Mouse (Mus musculus) kidney, adult 18-20 months (tissue): ENCODE results near the gene Bend5.

Source experiments
- DNase-seq: peaks from one replicate; pipeline ENCODE4 v3.0.0; 2021

The Bend5 gene

DNA sequence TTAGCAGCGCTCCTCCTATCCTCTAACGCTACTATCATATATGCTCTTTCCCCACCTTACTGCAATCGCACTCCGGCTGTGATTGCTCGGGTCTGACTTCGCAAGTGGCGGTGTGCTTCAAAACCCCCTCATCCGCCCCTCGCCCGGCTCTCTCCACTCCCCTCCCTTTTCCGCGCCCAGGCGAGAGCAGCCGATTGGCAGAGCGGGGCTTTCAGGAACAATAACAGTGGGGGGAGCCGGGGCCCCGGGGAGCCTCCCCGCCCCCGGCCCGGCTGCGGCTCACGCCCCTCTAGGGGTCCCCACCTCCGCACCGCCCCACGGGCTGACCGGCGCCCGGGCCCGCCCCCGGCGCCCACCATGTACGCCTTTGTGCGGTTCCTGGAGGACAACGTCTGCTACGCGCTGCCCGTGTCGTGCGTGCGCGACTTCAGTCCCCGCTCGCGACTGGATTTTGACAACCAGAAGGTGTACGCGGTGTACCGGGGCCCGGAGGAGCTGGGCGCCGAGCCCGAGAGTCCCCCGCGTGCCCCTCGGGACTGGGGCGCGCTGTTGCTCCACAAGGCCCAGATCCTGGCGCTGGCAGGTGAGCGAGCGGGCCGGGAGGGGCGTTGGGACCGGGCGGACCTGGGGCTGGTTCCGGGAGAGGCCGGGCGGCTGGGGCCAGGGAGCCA is at the start of gene Bend5:
Gene Bend5 (plus strand): TSS at position 189 of the 671 bp plus-strand sequence.
- DNase-seq = peak; percentile 78

DNA sequence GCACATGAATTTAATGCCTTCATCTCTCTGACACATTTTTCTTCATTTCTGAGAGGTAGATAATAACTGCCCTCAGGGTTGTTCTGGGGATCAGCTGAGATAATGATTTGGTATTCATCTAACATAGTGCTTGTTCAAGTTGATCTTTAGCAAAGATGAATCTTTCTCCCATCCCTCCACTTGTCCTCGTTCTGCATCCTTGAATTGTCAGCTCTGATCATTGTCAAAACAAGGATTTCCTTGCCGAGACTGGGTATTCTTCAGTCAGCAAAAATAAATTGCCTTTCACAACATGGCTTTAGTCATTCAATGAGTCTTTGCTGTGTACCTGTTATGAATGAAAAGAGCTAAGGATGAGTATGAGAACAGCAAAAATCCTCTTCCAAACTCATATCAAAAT is 47.0 kb upstream of the Bend5 start:
- DNase-seq = no peak

DNA sequence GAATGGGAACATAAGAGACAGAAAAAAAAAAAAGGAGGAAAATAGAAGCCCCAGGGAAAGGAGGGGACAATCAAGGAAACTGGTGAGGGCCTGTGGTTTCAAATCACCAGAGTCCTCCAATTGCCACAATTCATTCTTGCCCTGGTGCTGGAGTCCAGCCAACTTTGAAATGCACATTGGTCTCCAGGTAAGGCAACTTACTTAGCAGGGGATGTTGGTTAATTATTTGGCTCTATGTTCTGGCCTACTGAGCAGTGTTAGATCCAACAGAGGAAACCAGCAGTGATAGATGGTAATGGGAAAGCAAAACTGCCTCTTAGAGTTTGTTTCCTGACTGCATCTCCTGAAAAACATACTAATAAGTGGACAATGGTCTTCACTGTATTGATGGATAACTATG is 37.6 kb upstream of the Bend5 start:
- peak; percentile 64 for DNase-seq

DNA sequence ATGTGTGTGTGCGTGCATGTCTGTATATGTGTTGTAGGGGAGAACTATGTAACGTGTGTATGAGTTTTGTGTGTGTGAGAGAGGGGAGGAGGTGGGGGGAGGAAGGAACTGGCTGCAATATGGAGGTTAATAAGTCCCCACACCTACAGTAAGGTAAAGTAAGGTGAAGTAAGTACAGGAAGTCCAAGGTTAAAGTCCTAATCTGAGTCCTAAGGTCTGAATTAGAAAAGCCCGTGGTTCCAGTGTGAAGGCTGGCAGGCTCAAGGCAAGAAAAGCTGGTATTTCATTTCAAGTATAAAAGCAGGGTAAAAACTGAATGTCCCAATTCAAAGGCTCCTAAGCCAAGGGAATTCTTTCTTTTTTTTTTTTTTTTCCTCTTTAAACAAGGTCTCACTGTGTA is 36.7 kb upstream of the Bend5 start:
- no peak for DNase-seq

DNA sequence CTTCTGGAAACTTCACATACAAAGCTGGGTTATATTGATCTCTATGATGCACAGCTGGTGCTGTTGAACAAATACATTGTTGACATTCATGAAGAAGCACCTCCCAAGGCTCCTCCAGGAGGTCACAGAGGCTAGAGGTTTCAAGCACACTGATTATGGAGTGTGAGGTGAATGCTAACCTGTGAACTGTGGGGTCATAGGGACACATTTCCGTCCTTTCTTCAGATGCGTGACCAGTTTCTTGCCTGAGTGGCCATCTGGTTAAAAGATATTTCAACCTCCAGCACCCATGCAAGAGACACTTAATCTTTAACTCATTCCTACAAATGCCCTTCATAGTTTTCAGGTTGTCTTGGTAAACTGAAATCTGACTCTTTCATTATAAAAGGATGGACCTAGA is 31.7 kb upstream of the Bend5 start:
- DNase-seq = peak; percentile 60

DNA sequence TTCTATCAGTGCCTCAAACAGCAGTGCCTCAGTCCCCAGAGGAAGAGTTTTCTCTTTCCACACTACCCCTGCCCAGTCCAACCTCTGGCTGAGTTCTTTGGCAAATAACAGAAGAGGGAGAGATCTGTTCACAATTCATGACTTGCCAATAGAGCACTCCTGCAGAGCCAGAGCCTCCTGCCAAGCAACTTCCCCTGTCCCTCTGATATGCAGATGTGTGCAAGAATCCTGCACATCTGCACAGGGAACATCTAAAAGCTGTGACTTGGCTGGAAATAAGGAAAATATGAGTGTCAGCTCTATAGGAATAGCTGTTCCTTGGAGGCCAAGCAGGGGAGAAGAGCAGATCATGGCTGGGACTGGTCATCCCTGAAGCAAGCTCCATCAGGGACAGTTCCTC is 24.1 kb upstream of the Bend5 start:
- no peak for DNase-seq

DNA sequence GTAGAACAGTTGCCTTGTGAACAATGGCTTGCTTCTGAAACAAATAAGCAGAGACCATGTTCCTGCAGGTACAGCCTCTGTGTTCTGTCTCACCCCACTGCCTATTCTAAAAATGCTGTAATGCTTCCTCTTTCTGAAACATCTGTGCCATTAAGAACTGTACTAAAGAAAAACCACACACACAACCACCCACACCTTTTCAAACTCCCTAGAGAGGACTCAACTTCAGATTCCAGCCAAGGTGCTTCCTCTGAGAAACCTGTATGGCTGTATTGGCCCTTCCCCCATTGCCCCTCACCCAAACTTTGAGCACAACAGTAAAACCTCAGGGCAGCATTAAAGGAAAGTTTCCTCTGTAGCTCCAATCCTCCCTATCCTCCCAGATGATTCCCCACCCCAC is 15.0 kb upstream of the Bend5 start:
- no peak for DNase-seq

DNA sequence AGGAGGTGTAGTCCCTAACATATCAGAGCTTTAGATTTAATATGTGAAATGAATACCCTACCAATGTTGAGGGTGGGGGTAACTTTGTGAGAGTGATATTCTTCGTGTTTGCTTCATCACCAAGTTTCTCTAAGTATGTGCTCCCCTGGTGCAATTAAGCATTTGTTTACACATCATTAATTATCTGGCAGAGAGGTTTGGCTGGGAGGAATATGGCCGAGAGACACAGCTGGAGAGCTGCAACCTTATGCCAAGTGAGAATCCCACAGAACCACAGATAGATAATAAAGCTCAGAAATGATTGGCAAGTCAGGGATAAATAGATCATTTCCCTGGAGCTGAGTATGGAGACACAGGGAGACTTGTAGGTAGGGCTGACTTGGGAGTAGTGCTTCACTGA is 14.1 kb upstream of the Bend5 start:
- DNase-seq = no peak

DNA sequence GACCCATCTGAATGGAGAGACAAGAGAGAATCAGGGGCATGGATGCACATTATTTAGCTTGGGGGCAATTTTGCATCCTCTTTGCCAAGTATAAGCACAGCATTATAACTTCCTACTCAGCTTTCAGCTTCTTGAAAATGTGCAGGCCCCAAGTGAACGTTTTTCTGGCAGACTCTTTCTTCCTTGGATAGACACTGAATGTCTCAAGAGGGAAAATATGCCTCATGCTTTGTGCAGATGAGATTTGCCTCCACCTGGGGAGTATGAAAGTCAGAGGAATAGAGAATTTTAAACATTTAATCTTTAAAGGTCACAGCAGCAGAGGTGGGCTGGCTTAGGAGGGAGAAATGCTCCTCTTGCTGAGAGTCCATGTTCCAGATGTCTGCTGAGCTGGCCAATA is 11.6 kb upstream of the Bend5 start:
- DNase-seq = no peak

DNA sequence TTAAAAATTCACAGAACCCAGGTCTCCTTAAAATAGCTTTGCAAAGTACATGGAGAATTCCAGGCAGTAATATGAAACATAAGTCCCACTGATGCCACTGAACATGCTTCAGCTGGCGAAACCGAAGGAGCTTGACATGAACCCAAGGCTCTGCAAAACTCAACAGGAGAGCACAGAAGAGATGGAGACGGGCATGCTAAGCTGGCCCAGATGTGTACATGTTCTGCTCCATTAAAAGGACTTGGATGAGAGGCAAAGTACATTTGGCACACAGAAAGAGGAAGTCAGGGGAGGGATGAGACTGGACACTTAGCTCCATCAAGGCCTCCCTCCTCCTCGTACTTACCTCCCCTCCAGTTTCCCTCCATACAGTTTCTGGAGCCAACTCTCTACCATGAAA is 4.1 kb upstream of the Bend5 start:
- peak; percentile 67 for DNase-seq

DNA sequence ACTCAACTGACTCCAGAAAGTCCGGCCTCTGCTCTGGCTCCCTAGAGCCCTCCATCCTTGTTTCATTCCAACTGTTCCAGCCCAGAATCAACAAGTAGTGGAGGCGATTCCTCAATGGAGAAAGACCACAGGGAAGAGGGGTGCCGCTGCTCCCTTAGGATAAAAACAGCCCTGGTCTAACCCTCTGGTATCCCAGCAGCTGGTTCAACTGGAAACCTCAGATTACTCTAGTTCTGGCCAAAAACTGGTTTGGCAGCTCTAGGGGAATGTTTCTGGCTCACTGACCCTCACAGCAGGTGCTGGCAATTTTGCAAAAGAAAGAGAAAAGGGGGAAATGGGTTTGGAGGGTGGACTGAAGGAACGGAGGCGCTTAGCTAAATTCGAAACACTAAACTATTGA is 407 bp upstream of the Bend5 start:
- peak; percentile 53 for DNase-seq

DNA sequence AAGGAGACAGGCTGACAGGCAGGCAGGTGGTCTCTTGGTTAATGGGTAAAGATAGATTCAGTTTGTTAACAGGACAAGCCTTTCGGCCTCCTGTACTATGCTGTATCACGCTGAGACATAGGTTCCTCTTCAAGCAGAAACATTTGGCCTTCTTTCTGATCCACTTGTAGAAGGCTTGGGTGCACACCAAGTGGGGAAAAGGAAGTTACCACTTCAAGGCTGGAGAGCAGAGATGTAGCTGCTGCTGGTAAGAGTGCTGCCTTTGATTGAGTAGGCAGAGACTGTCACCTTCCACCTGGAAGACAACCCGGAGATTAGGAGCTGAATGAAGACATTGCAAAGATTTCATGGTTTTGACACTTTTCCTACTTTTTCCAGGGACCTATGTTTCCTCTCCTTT is 1.3 kb downstream of the Bend5 start:
- DNase-seq = no peak

DNA sequence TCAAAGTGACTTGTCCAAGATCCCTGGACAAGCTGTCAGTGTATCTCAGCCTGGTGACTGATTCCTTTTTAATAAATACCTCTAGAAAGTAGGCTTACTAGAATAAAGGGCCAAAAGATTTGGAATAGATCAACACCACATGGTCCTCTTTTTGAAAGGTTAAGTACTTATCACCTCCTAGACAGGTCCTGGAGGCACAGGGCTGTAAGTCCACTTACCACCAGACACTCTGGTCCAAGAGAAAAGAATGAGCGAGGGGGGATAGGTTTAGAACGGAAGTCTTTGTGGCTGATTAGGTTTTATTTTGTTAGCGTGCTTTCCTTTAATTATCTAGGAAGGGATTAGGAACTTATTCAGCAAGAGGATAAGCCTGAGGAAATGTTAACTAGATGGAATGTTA is 1.7 kb downstream of the Bend5 start:
- no peak for DNase-seq

DNA sequence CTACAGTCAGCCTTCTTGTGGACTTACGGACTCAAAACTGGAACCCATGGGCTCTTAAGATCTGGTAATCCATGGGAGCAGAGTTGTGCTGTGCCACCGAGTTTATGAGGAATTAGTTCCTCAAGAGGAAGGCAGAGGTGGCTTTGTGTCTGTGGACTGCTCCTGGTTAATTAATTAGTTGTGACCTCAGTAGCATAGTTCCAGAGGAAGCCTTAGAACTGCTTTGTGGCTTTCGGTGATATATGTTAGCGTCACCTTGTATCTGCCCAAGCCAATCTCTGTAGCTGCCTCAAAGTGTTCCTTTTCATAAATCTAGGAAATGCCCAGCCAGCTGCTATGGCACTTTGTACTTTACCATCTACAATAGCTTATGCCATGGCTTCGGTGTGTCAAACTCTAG is 2.9 kb downstream of the Bend5 start:
- DNase-seq = no peak

DNA sequence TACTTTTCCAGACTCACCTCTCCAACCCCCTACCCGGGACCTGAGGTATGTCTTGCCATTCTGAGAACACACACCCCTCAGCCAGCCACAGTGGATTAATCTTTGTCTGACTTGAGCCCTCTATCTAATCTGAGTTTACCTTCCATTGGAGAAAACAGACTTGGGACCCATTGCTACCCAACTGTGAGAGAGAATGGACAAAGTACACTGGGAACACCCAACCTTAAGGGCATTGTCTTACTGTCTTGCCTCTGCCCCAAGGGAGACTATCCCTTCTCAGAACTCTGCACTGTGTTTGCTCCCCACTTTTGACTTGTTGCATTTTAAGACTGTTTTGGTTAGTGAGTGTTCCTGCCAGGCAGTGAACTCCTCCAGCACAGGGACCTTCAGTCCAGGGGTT is 4.7 kb downstream of the Bend5 start:
- peak; percentile 27 for DNase-seq

DNA sequence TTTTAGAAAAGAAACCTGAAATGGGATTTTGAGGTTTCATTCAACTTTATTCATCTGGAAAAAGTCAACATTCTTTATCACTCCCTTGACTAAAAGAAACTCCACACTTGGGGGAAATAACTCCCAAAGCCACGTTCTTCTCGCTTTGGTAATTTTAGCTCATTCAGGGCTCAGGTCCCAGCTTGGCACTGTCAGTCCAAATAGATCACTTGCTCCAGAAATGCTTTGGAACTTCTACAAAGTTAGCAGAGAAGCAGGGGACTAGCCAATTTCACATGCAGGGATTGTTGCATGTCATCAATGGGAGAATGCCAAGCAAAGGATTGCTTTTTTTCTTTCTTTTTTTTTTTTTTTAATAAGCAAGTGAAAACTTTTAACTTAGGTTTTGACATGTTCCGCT is 5.2 kb downstream of the Bend5 start:
- no peak for DNase-seq

DNA sequence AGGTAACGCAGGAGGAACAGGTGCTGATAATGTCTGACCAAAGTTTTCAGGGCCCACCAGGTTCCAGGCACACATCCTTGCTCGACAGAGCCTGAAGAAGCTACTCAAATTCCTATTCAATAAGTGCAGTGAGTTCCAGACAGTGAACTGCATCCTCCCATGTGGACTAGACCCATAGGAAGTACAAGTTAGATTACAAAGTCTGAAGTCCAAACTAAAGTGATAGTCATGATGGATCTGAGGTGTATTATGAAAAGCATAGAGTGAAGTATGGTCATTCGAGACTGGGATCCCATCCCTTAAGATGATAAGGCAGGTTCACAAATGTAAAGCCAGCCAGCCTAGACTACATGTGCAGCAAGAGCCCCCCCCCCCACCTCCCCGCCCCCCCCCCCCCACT is 6.1 kb downstream of the Bend5 start:
- no peak for DNase-seq

DNA sequence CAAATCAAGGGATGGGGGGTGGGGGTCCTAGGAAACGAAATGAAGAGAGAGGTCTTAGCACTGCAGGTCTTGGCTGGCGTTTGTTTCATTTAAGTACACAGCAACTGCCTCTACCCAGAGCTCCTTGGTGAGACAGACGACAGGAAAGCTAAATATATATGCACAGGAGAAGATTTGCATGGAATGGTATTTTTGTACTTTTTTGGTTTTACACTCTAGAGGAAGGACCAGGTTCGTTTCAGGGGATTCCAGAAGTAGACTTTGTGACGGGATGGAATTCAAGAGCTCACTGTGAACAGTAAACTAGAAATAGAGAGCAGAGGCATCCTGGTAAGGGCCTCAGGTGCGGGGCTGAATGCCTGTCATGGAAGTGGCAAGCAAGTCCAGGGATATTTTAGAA is 7.0 kb downstream of the Bend5 start:
- DNase-seq = no peak

DNA sequence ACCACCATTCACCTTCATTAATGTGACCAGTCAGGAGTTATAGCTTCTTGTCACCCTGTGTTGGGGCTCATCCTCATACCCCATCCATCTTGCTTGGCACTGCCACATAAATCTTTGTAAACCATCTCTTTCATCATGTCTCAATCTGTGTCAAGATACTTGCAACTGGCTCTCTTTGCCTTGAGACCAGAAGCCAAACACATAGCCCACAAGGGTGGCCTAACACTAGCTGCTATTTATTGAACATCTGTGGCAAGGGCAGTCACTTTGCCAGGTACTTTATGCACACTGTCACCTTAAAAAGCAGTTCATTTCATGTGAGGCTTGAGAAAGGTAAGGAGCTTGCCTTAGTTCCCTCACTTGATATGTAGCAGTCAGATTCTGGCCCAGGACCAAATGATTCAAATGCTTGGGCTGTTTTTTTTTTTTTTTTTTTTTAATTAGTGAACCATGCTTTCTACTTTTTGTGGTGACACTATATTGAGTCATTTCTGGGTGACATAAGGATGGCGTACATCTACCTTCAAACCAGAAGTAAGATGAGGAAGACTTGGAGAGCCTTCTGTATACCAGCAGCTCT is 9.7 kb downstream of the Bend5 start:
- DNase-seq = no peak

DNA sequence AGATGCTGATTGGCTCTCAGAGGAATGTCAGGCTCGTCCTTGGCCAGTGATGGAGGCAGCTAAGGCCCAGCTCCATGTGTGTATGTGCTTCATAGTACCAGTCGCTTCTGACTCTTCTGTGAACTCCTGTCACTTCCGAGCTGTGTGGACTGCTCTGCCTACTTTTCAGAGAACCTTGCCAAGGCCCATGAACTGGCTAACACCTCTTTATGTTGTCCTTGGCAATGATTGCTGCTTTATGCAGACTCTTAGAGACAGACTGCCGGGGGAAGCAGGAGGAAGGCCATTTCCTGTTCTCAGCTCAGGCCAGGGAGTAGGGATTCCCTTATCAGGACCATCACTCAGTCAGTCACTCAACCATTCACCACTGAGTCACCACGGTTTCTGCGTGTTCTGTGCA is 10.4 kb downstream of the Bend5 start:
- DNase-seq = no peak

DNA sequence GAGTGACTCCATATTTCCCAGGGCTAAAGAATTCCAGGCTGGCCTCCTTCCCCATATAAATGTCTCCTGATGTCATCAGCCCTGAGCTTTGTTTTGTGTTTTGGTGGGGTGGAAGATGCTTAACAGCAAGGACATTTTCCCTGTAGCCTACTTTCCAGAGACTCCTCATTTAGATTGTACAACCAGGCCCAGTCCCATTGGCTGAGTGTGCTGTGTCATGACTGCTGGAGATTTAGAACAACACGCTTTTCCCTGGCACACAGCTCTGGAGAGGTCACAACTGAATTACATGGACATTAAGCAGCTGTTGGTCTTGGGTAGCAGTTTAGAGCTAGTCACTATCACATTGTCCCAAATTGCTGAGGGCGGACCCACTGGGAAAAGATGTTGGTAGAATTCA is 16.4 kb downstream of the Bend5 start:
- DNase-seq = no peak

DNA sequence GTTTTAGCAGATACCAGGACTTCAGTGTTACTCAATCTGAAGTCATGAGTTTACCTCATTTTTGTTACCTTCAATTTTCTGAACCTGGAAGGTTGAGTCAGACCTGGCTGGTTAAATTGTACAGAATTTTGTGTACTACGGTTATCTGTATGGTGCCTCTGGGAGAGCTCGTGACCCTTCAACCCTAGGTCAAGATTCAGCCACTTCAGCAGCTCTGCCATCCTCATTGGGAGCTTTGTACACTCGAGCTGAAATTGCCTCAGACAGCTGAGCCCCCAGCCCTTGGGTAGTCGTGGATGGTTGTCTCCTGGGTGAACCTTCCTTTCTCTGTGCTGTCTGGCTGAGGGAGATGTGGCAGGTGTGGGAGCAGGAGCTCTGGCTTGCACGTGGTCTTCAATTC is 17.2 kb downstream of the Bend5 start:
- no peak for DNase-seq

DNA sequence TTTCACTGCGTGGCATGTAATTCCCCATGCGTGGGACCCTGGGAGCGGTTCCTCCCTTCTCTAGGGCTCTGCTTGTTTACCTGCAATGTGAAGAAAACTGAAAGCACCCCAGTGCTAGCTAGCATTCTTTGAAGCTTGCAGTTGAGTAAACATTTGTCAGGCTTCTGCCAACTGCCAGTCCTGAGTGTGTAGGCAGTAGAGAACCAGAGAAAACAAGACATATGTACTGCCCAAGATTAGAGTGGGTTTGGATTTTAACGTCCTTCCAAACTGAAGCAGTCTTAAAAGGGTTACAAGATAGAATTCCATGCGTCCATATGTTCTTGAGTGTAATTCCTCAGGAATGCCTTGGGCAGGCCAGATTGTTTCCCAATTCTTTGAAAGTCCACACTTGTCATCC is 17.6 kb downstream of the Bend5 start:
- DNase-seq = no peak

DNA sequence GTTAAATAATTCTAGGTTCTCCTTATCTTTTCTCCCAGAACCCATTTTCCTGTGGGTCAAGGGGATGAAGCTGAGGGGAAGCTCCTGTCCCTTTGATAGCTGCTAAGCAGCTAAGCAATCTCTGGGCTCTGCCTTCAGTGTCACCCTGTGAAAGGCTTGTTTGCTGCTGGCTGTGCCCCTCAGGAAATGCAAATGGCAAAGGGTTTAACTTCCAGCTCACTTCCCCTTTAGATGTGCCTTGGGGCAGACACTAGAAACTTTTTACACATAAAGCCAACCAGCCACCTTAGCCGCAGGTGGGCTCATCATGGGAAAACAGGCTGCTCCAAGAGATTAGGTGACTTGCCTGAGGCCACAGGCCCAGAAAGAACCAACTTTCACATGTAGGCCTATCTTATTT is 26.9 kb downstream of the Bend5 start:
- no peak for DNase-seq
